In the genomic region with DNA sequence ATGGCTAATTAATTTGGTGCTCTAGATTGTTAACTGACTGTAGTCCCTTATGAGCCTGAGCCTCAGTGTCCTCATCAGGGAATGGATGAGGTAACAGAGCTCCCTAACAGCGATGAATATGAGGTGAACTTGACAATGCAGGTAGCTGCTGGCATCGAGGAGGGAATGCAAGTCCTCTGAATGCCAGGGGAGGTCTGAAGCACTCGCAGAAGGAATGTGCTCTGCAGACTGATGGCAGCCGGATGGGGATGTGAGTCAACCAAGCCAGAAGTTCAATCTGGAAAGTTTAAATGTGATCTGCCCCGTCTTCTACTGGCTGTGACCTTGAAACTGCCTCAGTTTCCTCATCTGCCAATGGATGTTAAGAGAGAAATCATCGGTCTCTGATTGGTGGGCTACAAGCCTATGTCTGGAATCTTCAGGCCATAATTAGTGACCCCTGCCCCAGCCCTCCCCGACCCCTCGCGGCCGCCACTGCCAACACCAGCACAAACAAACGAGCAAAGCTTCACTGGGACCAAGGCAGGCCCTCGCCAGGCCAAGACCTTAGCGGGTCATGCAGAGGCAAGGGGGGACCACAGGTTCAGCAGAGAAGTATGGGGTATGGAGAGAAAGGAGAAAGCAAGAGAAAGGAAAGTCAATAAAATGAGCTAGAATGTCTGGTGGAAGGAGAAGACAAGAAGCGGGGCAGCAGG, we compare ENCODE assay signal across 1 mouse cellular context.
TF ChIP-seq lines count a peak whose summit lies in the region.

No protein-coding gene starts in this region.

TF ChIP-seq in CH12.LX, 34 proteins besides CTCF, POLR2A, EP300 and RAD21 (continued from another document):
- TF ChIP-seq GABPA (IDR thresholded peaks at IDR 0.05; ENCODE audit: insufficient replicate concordance, low read depth, low read length) (no peak), ETS1 (conservative IDR thresholded peaks at IDR 0.05; ENCODE audit: low read depth, low read length) (no peak), TCF12 (IDR thresholded peaks at IDR 0.05; ENCODE audit: low read depth, low read length) (no peak), CHD2 (IDR thresholded peaks at IDR 0.05; ENCODE audit: low read length) (no peak), SIN3A (IDR thresholded peaks at IDR 0.05; ENCODE audit: low read length) (no peak), JUND (conservative IDR thresholded peaks at IDR 0.05; ENCODE audit: low read depth, low read length) (no peak), MXI1 (IDR thresholded peaks at IDR 0.05; ENCODE audit: low read depth, low read length) (no peak), ELF1 (IDR thresholded peaks at IDR 0.05; ENCODE audit: low read depth, low read length) (no peak), NRF1 (IDR thresholded peaks at IDR 0.05; ENCODE audit: low read depth, low read length) (no peak), PAX5 (IDR thresholded peaks at IDR 0.05; ENCODE audit: low read length) (no peak), MAZ (IDR thresholded peaks at IDR 0.05; ENCODE audit: low read depth, low read length) (no peak), UBTF (IDR thresholded peaks at IDR 0.05; ENCODE audit: low read depth, low read length) (no peak), USF2 (conservative IDR thresholded peaks at IDR 0.05; ENCODE audit: low read depth, low read length) (no peak), ZC3H11A (IDR thresholded peaks at IDR 0.05; ENCODE audit: low read depth, low read length) (no peak), RCOR1 (conservative IDR thresholded peaks at IDR 0.05; ENCODE audit: low read depth, low read length) (no peak)
TF ChIP-seq in CH12.LX: peak in this region for 0.
